Mouse (Mus musculus) midbrain, embryonic 11.5 days (tissue): ENCODE data around the gene Il17ra. TPM values are rescaled to one million over a fixed set of nuclear protein-coding genes. Genes with fewer than 3 reads are reported as not detected.
A peak's percentile ranks its signal among the peaks of the same experiment; 100 is the strongest.

Experiments
- ATAC-seq: fragments of 200-750 bp; cut with Nextera tagmentation; 2 replicates; pipeline ENCODE4 v1.8.0; 2017; ENCODE audit warnings: moderate TSS enrichment, moderate library complexity; ENCODE audit not compliant: low FRiP score
- DNase-seq: peaks from one replicate; pipeline ENCODE4 v3.0.0; 2015; ENCODE audit warnings: low spot score; ENCODE audit errors: missing footprints
- H3K27ac ChIP-seq: fragments of 300-500 bp; sonication (generic); 2 replicates; pipeline ENCODE4 v1.5.1; 2014; ENCODE audit warnings: low read depth, low read length
- H3K27me3 ChIP-seq: fragments of 300-500 bp; sonication (generic); 2 replicates; pipeline ENCODE4 v1.6.1; 2014; ENCODE audit warnings: mild to moderate bottlenecking, low read length, moderate library complexity, mixed read lengths; ENCODE audit not compliant: control insufficient read depth, insufficient read depth
- H3K36me3 ChIP-seq: fragments of 300-500 bp; sonication (generic); 2 replicates; pipeline ENCODE4 v1.6.1; 2014; ENCODE audit warnings: mild to moderate bottlenecking, low read length, moderate library complexity, mixed read lengths; ENCODE audit not compliant: control insufficient read depth, insufficient read depth
- H3K4me1 ChIP-seq: fragments of 300-500 bp; sonication (generic); 2 replicates; pipeline ENCODE4 v1.6.1; 2014; ENCODE audit warnings: low read length; ENCODE audit not compliant: control insufficient read depth, insufficient read depth
- H3K4me2 ChIP-seq: fragments of 300-500 bp; sonication (generic); 2 replicates; pipeline ENCODE4 v1.6.1; 2014; ENCODE audit warnings: mild to moderate bottlenecking, moderate library complexity
- H3K4me3 ChIP-seq: fragments of 300-500 bp; sonication (generic); 2 replicates; pipeline ENCODE4 v1.5.1; 2014; ENCODE audit warnings: low read depth, low read length
- H3K9ac ChIP-seq: fragments of 300-500 bp; sonication (generic); 2 replicates; pipeline ENCODE4 v1.6.1; 2014; ENCODE audit warnings: low read length
- H3K9me3 ChIP-seq: fragments of 300-500 bp; sonication (generic); 2 replicates; pipeline ENCODE4 v1.6.1; 2016; ENCODE audit warnings: low read length; ENCODE audit not compliant: control insufficient read depth
- WGBS: fragments of 180-500 bp; shearing (Covaris S2); extraction: QIAGEN DNeasy Blood & Tissue Kit; methylation state at CpG from one replicate; pipeline ENCODE4 v1.1.7; 2014; 5-methylcytosine and 5-hydroxymethylcytosine counted together
- polyA plus RNA-seq: library from polyadenylated mRNA; unstranded; fragments of >200 nt; fragmentation: Nextera tagmentation; extraction: Ambion mirVana; gene quantifications from 2 replicates; pipeline ENCODE4 v1.2.1, GENCODE M21; 2014

The Il17ra gene
- polyA plus RNA-seq, 1 experiment from 2014 or later, result 1.6 TPM

DNA sequence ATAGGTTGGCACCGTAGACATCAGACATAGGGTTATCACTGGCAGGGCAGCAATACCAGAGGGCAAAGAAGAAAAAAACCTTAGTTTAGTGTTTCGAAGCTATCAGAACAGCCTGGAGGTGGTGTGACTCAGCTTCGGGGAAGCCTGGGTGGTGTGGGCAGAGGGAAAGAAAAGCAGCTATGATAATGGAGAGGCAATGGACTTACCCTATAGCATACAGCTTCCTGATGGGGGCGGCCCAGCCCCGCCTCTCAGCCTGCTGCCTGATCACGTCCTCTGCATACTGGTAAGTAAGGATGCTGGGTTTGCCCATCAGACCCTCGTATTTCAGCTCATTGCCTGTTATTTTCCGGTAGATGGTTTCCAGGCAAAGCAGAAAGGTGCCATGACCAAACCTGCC is 47.4 kb downstream of the Il17ra start:
- Histone ChIP-seq H3K9me3 (no peaks in the 10 kb centered on the region), H3K4me2 (no peak overlapping the region), H3K4me3 (no peak overlapping the region), H3K27me3 (no peaks in the 10 kb centered on the region), H3K4me1 (no peaks in the 10 kb centered on the region), H3K9ac (no peak overlapping the region), H3K36me3 (no peaks in the 10 kb centered on the region), H3K27ac (no peak overlapping the region)
- DNase-seq (peak; percentile 57), ATAC-seq (no peak)
- 86% methylated on average over 8 of the region's 8 CpGs for WGBS

DNA sequence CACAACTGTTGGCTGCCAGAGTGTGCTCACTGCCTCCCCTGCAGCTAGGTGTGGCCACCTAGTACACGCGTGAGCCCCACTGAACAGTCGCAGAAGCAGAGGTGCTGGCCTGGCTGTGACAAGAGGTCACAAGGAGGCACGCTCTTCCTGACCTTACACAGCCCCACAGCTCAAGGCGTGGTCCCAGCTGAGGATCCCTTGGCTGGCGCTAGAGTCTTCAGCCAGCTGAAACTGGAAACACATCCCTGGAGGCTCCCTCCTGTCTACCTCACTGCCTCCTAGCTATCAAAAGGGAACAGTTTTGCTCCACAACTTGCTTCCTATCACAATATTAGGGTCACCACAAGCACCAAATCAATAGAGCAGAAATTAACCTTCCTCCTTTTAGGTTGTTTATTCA is 48.2 kb downstream of the Il17ra start:
- DNase-seq, result no peak
- H3K27me3 ChIP-seq, result no peaks in the 10 kb centered on the region
- H3K4me2 ChIP-seq, result no peak overlapping the region
- ATAC-seq, result no peak
- WGBS, result 94% methylated on average over 6 of the region's 6 CpGs
- H3K27ac ChIP-seq, result no peak overlapping the region
- no peak overlapping the region for H3K4me3 ChIP-seq
- no peak overlapping the region for H3K9ac ChIP-seq
- no peaks in the 10 kb centered on the region for H3K4me1 ChIP-seq
- no peaks in the 10 kb centered on the region for H3K9me3 ChIP-seq
- no peaks in the 10 kb centered on the region for H3K36me3 ChIP-seq

DNA sequence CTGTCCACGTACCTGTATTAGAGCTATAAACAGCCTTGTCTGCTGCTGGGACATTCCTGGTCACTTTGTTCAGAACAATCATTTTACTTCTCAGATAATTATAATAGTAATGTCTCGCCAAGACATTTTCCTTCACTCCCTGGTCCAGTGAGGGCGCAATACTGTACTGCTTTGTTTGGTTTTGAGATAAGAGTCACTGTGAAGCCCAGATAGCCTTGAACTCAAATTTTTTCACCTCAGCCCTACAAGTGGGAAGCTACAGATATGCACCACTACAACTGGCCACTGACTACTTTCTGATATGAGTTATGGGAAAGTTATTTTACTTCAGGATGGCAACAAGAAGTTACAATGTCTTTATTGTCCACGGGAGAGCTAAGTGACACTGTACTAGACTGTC is 53.4 kb downstream of the Il17ra start:
- Histone ChIP-seq H3K4me2 (no peak overlapping the region), H3K36me3 (no peaks in the 10 kb centered on the region; the same call in 1 of the 2 replicates), H3K9me3 (no peaks in the 10 kb centered on the region), H3K4me1 (no peaks in the 10 kb centered on the region), H3K27ac (no peak overlapping the region), H3K4me3 (no peak overlapping the region), H3K27me3 (no peaks in the 10 kb centered on the region), H3K9ac (no peak overlapping the region)
- no peak for DNase-seq
- ATAC-seq, result no peak
- WGBS, result 95% methylated on average over 4 of the region's 4 CpGs

GRCm38 (mm10) chr6:120516879-120517278 is 53.8 kb downstream of the Il17ra start:
- H3K36me3 ChIP-seq, result no peaks in the 10 kb centered on the region; the same call in 1 of the 2 replicates
- no peak overlapping the region for H3K9ac ChIP-seq
- ATAC-seq, result no peak
- no peaks in the 10 kb centered on the region for H3K27me3 ChIP-seq
- H3K4me1 ChIP-seq, result no peaks in the 10 kb centered on the region
- no peak for DNase-seq
- WGBS, result 91% methylated on average over 6 of the region's 6 CpGs
- no peak overlapping the region for H3K27ac ChIP-seq
- H3K4me3 ChIP-seq, result no peak overlapping the region
- no peaks in the 10 kb centered on the region for H3K9me3 ChIP-seq
- H3K4me2 ChIP-seq, result no peak overlapping the region

- H3K4me3 ChIP-seq, result no peak overlapping the region
- DNase-seq (peak; percentile 12), ATAC-seq (no peak)
- H3K27me3 ChIP-seq, result no peaks in the 10 kb centered on the region
- 88% methylated on average over 5 of the region's 5 CpGs for WGBS
- no peaks in the 10 kb centered on the region for H3K4me1 ChIP-seq
- no peak overlapping the region for H3K4me2 ChIP-seq
- no peak overlapping the region for H3K9ac ChIP-seq
- H3K27ac ChIP-seq, result no peak overlapping the region
- no peaks in the 10 kb centered on the region; the same call in 1 of the 2 replicates for H3K36me3 ChIP-seq
- H3K9me3 ChIP-seq, result no peaks in the 10 kb centered on the region
These were observed 54.3 kb downstream of the Il17ra start for GRCm38 (mm10) chr6:120517311-120517710.

DNA sequence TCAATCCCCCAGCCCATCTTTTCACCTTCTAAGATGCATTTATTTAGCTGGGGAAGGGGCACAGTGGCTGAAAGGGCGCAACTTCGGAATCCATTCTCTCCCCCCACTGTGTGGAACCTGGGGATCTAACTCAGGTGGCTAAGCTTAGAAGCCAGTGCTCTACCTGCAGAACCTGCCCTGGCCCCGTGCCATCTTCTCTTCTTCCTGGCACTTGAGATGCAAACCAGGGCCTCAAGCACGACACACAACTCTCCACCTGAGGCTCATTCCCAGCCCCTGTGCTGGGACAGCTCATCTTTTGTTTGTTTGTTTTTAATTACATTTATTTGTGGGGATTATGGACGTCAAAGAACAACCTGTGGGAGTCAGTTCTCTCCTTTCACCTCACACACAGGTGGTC is 56.6 kb downstream of the Il17ra start:
- Histone ChIP-seq H3K36me3 (no peaks in the 10 kb centered on the region; the same call in 1 of the 2 replicates), H3K9me3 (no peaks in the 10 kb centered on the region), H3K9ac (no peak overlapping the region), H3K4me2 (no peak overlapping the region), H3K4me3 (no peak overlapping the region), H3K27ac (no peak overlapping the region), H3K4me1 (no peaks in the 10 kb centered on the region), H3K27me3 (no peaks in the 10 kb centered on the region)
- WGBS, result 85% methylated on average over 5 of the region's 5 CpGs
- peak; percentile 37 for DNase-seq
- no peak for ATAC-seq

GRCm38 (mm10) chr6:120524796-120525195 is 61.7 kb downstream of the Il17ra start:
- Histone ChIP-seq H3K4me2 (no peak overlapping the region), H3K36me3 (no peaks in the 10 kb centered on the region), H3K4me1 (0 out of 2 replicates have a peak, but pooled peaks cover 2% of the 10 kb centered on the region), H3K27ac (no peak overlapping the region), H3K9ac (no peak overlapping the region), H3K4me3 (no peak overlapping the region), H3K9me3 (no peaks in the 10 kb centered on the region), H3K27me3 (no peaks in the 10 kb centered on the region)
- ATAC-seq (no peak), DNase-seq (peak; percentile 68)
- WGBS, result 89% methylated on average over 5 of the region's 5 CpGs

DNA sequence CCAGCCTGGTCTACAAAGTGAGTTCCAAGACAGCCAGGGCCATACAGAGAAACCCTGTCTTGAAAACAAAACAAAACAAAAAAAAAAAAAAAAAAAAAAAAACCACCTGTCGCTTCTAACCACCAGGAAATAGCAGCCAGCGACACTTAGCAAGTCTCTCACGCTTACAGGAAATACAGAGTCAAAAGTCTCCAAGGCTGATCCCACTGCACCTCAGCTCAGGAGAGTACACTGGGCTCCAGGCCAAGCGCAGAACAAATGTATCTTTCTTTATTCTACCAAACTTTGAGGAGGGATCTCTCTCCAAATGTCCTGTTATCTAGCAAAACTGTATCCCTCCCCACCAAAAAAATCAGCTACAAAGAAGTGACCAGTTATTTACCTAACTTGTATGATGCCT is 66.1 kb downstream of the Il17ra start:
- Histone ChIP-seq H3K36me3 (no peaks in the 10 kb centered on the region), H3K4me3 (no peak overlapping the region), H3K4me2 (no peak overlapping the region), H3K4me1 (peaks cover 9% of the 10 kb centered on the region), H3K9me3 (no peaks in the 10 kb centered on the region), H3K27me3 (no peaks in the 10 kb centered on the region), H3K27ac (no peak overlapping the region), H3K9ac (no peak overlapping the region)
- DNase-seq (peak; percentile 61), ATAC-seq (no peak)
- WGBS, result 90% methylated on average over 4 of the region's 4 CpGs

DNA sequence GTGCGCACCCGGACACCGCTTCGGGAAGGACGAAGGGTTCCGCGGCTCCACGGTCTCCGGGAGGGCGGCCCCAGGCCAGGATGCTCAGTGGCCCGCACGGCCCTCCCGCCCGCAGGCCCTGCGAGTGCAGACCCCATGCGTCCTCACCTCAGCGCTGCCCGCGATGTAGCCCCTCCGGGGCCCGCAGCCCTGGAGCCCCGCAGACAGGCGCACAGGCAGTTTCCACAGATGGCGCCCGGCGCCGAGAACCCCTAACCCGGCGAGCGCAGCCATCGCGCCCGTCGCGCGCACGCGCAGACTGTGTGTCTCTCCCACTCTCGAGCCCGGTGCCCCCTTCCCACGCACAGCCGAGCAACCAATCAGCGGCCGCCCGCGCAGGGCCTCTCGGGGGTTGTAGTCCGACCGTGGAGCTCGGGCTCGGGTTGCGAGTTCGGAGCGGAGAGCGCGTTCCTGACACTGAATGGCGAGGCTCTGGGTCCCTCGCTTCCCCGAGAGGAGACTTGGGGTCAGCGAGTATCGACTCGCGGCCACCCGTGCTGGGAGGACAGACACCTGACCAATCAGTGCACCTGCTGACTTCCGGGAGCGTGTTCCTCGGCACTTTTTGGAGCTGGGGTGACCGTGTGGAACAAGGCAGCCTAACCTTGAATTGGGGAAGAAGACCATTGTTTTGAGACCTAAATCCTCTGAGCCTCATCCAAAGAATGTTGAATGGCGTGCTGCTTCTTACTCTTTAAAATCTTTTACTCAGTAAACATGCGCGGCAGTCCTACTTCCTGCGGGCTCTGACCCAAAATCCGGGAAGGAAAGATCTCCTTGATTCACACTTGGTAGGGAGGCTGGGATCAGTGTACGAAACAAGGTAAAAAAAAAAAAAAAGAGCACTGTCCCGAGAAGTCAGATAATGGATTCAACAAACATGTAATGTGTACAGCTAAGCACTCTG is 68.2 kb downstream of the Il17ra start, which contains the start of gene Hdhd5:
TSS of gene Hdhd5 (minus strand) at position 300 of the 946 bp plus-strand sequence.
- DNase-seq, result peak; percentile 99
- Histone ChIP-seq H3K9me3 (no peaks in the 10 kb centered on the region), H3K9ac (peak within 1 kb of the TSS; percentile 91), H3K36me3 (no peaks in the 10 kb centered on the region), H3K4me2 (peak within 1 kb of the TSS; percentile 53), H3K4me1 (peaks cover 9% of the 10 kb centered on the region), H3K4me3 (peak within 1 kb of the TSS; percentile 84), H3K27me3 (no peaks in the 10 kb centered on the region), H3K27ac (no peak within 1 kb of the TSS)
- under 1% methylated on average over 75 of the region's 75 CpGs for WGBS
- peak; percentile 99 for ATAC-seq
